Mouse (Mus musculus) forebrain, postnatal 0 days (tissue): ENCODE data around the gene Pcbp4. TPM values are rescaled to one million over a fixed set of nuclear protein-coding genes. Genes with fewer than 3 reads are reported as not detected.

Source experiments
- ATAC-seq: fragments of 200-750 bp; cut with Nextera tagmentation; 2 replicates; pipeline ENCODE4 v1.8.0; 2017; ENCODE audit warnings: mild to moderate bottlenecking, moderate library complexity
- DNase-seq: peaks from one replicate; pipeline ENCODE4 v3.0.0-alpha.2; 2015
- H3K27ac ChIP-seq: fragments of 300-500 bp; sonication (generic); 2 replicates; pipeline ENCODE4 v1.5.1; 2014; ENCODE audit warnings: low read depth, mild to moderate bottlenecking, antibody characterized with exemption, low read length, moderate library complexity, mixed read lengths
- H3K27me3 ChIP-seq: fragments of 300-500 bp; sonication (generic); 2 replicates; pipeline ENCODE4 v1.6.1; 2014; ENCODE audit warnings: mild to moderate bottlenecking, low read length, mixed read lengths; ENCODE audit not compliant: insufficient read depth
- H3K36me3 ChIP-seq: fragments of 300-500 bp; sonication (generic); 2 replicates; pipeline ENCODE4 v1.6.1; 2014; ENCODE audit warnings: mild to moderate bottlenecking, moderate library complexity; ENCODE audit not compliant: insufficient read depth
- H3K4me1 ChIP-seq: fragments of 300-500 bp; sonication (generic); 2 replicates; pipeline ENCODE4 v1.6.1; 2014; ENCODE audit warnings: antibody characterized with exemption; ENCODE audit not compliant: insufficient read depth
- H3K4me2 ChIP-seq: fragments of 300-500 bp; sonication (generic); 2 replicates; pipeline ENCODE4 v1.6.1; 2014; ENCODE audit warnings: low read depth, mild to moderate bottlenecking, moderate library complexity
- H3K4me3 ChIP-seq: fragments of 300-500 bp; sonication (generic); 2 replicates; pipeline ENCODE4 v1.5.1; 2014; ENCODE audit warnings: low read depth, low read length, mixed read lengths
- H3K9ac ChIP-seq: fragments of 300-500 bp; sonication (generic); 2 replicates; pipeline ENCODE4 v1.6.1; 2014; ENCODE audit warnings: mild to moderate bottlenecking
- H3K9me3 ChIP-seq: fragments of 300-500 bp; sonication (generic); 2 replicates; pipeline ENCODE4 v1.6.1; 2016; ENCODE audit warnings: low read length
- CTCF ChIP-seq: sonication (generic); IDR thresholded peaks from 2 replicates; pipeline ENCODE4 v1.5.1; 2016; ENCODE audit warnings: antibody characterized with exemption, control low read depth, low read depth
- WGBS: fragments of 180-500 bp; shearing (Covaris S2); extraction: QIAGEN DNeasy Blood & Tissue Kit; methylation state at CpG from one replicate; pipeline ENCODE4 v1.1.7; 2014; 5-methylcytosine and 5-hydroxymethylcytosine counted together
- polyA plus RNA-seq: library from polyadenylated mRNA; unstranded; fragments of >200 nt; fragmentation: Nextera tagmentation; extraction: Ambion mirVana; gene quantifications from 2 replicates; pipeline ENCODE4 v1.2.1, GENCODE M21; 2015
- total RNA-seq: library from RNA; depleted of rRNA; stranded (reverse); fragments of >200 nt; gene quantifications from 2 replicates; pipeline ENCODE4 v1.2.3, GENCODE M21; 2014

Pcbp4 gene
- total and polyA plus RNA-seq, 2 experiments from 2014 or later, result 251 to 454 TPM

DNA sequence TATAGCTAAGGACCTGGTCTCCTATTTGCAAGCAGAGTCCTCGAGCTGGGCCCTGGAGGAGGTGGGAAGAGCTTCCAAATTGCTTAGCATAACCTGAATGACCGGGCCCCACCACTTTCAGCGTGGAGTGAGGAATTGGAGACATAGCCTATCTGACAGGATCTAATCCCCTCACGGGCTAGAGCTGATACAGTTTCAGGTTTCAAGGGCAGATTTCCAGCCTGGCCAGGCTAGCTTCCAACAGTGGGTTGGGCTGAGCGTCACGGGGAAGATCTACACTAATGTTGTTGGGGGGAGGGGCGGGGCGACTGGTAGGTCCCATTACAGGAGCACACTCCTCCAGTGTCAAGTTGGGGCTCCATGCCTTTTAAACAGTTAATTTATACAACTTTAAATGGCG is 2.4 kb upstream of the Pcbp4 start:
- no peaks in the 10 kb centered on the region for H3K36me3 ChIP-seq
- 26% methylated on average over 9 of the region's 9 CpGs for WGBS
- peaks cover 28% of the 10 kb centered on the region for H3K4me1 ChIP-seq
- no peak for TF ChIP-seq CTCF
- DNase-seq (no peak), ATAC-seq (no peak)
- H3K4me2 ChIP-seq, result no peak overlapping the region
- no peak overlapping the region for H3K27ac ChIP-seq
- no peak overlapping the region for H3K4me3 ChIP-seq
- H3K9ac ChIP-seq, result no peak overlapping the region
- H3K27me3 ChIP-seq, result no peaks in the 10 kb centered on the region
- no peaks in the 10 kb centered on the region for H3K9me3 ChIP-seq

DNA sequence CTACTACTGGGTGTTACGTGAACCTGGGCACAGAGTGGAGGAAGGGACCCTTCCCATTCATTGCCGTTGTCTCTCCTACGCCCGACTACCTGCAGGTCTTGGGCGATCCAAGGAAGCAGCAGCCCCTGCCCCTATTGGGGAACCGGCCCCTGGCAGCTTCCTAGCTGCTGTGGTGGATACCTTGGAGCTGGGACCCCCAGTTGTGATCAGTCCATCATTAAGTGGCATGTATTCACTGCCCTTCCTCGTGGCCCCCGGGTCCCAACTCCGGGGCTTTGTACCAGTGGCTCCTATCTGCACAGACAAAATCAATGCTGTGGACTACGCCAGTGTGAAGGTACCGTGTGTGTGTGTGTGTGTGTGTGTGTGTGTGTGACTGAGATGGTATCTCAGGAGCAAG is 1.8 kb upstream of the Pcbp4 start:
- no peaks in the 10 kb centered on the region for H3K27me3 ChIP-seq
- no peak overlapping the region for H3K9ac ChIP-seq
- 85% methylated on average over 11 of the region's 11 CpGs for WGBS
- no peak for ATAC-seq
- H3K27ac ChIP-seq, result no peak overlapping the region
- no peaks in the 10 kb centered on the region for H3K9me3 ChIP-seq
- no peak for TF ChIP-seq CTCF
- no peak overlapping the region for H3K4me2 ChIP-seq
- no peak overlapping the region for H3K4me3 ChIP-seq
- H3K4me1 ChIP-seq, result peaks cover 31% of the 10 kb centered on the region
- no peaks in the 10 kb centered on the region for H3K36me3 ChIP-seq
- DNase-seq, result no peak

DNA sequence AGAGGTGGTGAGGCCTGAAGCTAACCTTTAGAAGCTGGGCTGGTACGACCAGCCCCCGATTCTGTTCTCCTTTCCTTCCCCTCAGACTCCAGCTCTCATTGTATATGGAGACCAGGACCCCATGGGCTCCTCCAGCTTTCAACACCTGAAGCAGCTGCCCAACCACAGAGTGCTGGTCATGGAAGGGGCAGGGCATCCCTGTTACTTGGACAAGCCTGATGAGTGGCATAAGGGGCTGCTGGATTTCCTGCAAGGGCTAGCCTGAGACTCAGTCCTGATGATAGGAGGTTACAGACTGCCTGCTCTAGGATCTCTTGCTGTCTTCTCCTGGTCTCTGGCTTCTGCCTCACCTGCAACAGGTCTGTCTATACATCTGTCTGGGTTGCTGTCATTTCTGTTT is 1.2 kb upstream of the Pcbp4 start:
- DNase-seq, result no peak
- Histone ChIP-seq H3K4me3 (no peak overlapping the region), H3K4me1 (peaks cover 37% of the 10 kb centered on the region), H3K36me3 (no peaks in the 10 kb centered on the region), H3K4me2 (no peak overlapping the region), H3K9ac (no peak overlapping the region), H3K27me3 (no peaks in the 10 kb centered on the region), H3K27ac (no peak overlapping the region), H3K9me3 (no peaks in the 10 kb centered on the region)
- 68% methylated on average over 2 of the region's 2 CpGs for WGBS
- ATAC-seq, result no peak
- TF ChIP-seq CTCF, result no peak

DNA sequence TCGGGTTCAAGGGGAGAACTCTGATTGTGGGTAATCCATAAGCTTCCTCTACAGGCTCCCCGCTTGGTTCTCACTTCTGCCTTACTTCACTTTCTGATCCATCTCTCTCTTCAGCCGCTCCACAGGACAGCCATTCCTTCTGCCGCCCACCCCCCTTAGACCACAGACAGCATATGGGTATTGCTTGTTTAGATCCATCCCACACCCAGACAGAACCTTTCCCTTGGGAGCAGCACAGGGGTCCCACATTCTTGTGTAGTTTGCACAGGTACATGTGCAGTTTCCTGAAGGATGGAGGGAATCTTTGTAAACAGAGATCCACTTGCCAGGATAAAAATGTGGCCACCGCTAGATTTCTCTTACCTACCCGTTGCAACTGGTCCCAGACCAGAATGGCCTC is 740 bp upstream of the Pcbp4 start:
- 27% methylated on average over 6 of the region's 6 CpGs for WGBS
- no peak overlapping the region for H3K4me3 ChIP-seq
- H3K27me3 ChIP-seq, result no peaks in the 10 kb centered on the region
- ATAC-seq (no peak), DNase-seq (no peak)
- TF ChIP-seq CTCF, result no peak
- peak overlapping the region; percentile 97 for H3K4me2 ChIP-seq
- peak overlapping the region; percentile 92; the same call in 1 of the 2 replicates for H3K9ac ChIP-seq
- H3K36me3 ChIP-seq, result no peaks in the 10 kb centered on the region
- no peaks in the 10 kb centered on the region for H3K9me3 ChIP-seq
- peak overlapping the region; percentile 91; the same call in 1 of the 2 replicates for H3K27ac ChIP-seq
- peaks cover 41% of the 10 kb centered on the region for H3K4me1 ChIP-seq

DNA sequence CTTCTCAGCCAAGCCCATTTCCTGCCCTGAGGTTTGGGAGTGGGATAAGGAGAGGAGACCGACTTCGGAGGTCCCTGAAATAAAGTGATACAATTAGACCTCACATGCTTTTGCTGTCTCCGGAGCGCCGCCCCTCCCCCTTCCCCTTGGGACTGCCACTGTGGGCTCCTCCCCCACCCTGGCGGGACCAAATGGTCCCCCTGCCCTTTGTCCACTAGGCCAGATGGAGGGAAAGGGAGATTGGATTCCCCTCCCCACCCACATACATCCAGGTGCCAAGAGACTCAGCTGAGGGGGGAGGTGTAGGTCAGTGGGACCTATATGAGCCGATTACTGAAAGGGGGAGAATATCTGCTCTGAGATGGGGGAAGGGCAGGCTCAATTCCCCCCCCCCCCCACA is 270 bp upstream of the Pcbp4 start:
- no peak for ATAC-seq
- peaks cover 41% of the 10 kb centered on the region for H3K4me1 ChIP-seq
- under 1% methylated on average over 7 of the region's 7 CpGs for WGBS

DNA sequence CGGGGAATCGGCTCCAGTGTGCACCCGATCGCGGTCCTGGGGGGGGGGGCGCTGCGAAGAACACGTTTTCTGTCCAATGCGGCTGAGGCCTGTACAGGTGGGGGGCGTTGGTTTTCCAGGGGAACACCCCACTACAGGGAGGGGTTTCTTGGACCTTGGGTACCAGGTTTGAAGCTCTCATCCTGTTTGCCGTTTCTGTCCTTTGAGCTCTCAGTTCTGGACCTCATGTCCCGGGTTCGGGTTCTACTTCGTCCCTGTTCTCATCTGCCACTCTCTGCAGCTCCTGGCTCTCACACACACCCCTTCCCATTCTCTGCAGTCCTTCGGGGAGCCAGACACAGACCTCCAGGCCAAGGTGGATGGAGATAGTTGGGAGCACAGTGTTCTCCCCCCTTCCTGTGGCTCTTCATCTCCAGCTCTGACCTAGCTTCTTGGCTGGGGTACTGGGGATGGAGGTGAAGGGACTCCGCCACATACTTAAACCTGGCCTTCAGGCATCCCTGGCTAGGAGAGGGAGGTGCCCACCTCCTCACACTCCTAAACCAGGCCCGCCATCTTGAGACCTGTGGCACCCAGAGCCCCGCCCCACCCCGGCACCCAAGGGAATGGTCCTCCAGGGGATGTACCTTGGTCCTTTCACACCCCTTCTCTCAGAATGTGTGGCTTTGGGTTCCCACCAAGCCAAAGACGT is 1.1 kb downstream of the Pcbp4 start:
- H3K9me3 ChIP-seq, result no peaks in the 10 kb centered on the region
- peak overlapping the region; percentile 91 for H3K27ac ChIP-seq
- peaks cover 30% of the 10 kb centered on the region for H3K4me1 ChIP-seq
- peak overlapping the region; percentile 92 for H3K9ac ChIP-seq
- no peaks in the 10 kb centered on the region for H3K27me3 ChIP-seq
- H3K36me3 ChIP-seq, result no peaks in the 10 kb centered on the region
- H3K4me2 ChIP-seq, result peak overlapping the region; percentile 97
- peak; percentile 62 for DNase-seq
- peak overlapping the region; percentile 71 for H3K4me3 ChIP-seq
- no peak for TF ChIP-seq CTCF
- 2% methylated on average over 15 of the region's 20 CpGs for WGBS
- peak; percentile 35 for ATAC-seq

More for the DNA sequence above, 270 bp upstream of the Pcbp4 start:
- Histone ChIP-seq H3K9me3 (no peaks in the 10 kb centered on the region), H3K27ac (peak overlapping the region; percentile 91), H3K9ac (peak overlapping the region; percentile 92), H3K36me3 (no peaks in the 10 kb centered on the region), H3K27me3 (no peaks in the 10 kb centered on the region), H3K4me2 (peak overlapping the region; percentile 97), H3K4me3 (peak overlapping the region; percentile 71)
- peak; percentile 30 for DNase-seq
- no peak for TF ChIP-seq CTCF

DNA sequence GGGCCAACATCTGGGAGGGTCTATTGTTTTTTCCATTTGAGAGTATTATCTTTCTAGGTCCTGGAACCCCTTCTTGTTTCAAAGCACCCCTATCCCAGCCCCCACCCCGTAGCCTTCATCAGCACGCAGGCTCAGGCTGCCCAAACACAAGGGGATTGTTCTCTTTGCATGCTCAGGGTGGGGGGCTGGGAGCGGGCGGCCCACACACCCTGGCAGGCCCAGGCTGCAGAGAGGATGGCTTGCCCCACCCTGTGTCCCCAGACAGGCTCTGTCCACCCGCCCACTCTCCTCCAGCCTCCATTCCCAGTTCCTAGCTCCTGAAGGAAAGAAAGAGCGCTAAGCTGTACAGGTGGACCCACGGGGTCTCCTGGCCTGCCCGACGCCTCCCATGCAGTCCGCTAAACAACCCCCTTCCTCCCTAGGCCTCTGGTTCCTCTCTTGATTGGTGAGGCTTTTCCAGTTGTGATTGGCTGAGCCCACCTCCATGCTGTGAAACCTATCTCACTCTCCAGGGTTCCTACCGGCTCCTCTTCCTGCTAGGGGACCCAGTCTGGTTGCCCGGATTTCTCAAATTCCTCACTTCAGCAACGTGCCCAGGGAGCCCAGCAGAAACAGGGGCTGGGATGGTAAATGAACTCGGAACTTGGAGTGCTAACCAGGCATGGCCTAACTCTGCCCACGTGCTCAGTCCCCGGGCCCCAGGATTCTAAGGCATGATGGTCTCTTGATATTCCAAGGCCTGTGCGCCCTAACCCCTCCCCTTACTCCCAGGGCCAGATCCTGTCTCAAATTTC is 2.0 kb downstream of the Pcbp4 start:
- H3K4me3 ChIP-seq, result peak overlapping the region; percentile 71
- H3K9me3 ChIP-seq, result no peaks in the 10 kb centered on the region
- no peaks in the 10 kb centered on the region for H3K27me3 ChIP-seq
- peak overlapping the region; percentile 92 for H3K9ac ChIP-seq
- ATAC-seq, result peak; percentile 65
- WGBS, result 2% methylated on average over 17 of the region's 17 CpGs
- peak; percentile 73 for DNase-seq
- H3K27ac ChIP-seq, result peak overlapping the region; percentile 91
- H3K4me2 ChIP-seq, result peak overlapping the region; percentile 97
- peaks cover 29% of the 10 kb centered on the region for H3K4me1 ChIP-seq
- TF ChIP-seq CTCF, result no peak
- H3K36me3 ChIP-seq, result no peaks in the 10 kb centered on the region
